Mouse (Mus musculus): ENCODE results near the gene Zfand2a.

- TF ChIP-seq CTCF (IDR thresholded peaks at IDR 0.05) (no peak), EP300 (IDR thresholded peaks at IDR 0.05; ENCODE audit: insufficient read depth, low read depth, low read length) (no peak), POLR2A (IDR thresholded peaks at IDR 0.05; ENCODE audit: insufficient read depth, low read depth, low read length) (no peak)
Observed at GRCm38 (mm10) chr5:139521987-139522386, 37.6 kb upstream of the Zfand2a start.

All from heart, adult 2 months (tissue).